Mouse (Mus musculus): ENCODE results near the gene Dera.

DNA sequence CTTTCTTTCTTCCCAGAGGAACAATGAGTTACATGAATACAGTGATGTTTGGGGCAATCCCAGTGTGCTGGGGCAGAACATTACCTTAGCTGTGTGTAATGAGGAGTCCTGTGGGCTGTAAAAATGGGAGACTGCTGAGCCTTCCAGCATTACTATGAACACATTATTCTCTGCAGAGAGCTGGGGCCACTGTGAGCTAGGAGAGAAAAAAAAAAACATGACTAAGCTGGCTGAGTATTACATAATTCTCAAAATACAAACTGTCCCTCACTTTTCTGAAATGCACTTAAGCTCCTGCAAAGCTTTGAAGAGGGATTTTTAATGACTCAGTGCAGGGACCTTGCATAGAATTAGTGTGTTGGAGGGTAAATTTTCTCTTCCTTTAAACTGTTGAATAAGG lies 143.3 kb downstream of the Dera start:
- TF ChIP-seq ETS1 (conservative IDR thresholded peaks at IDR 0.05; ENCODE audit: low read depth, low read length) (no peak), POLR2A (IDR thresholded peaks at IDR 0.05; ENCODE audit: low read depth, low read length) (no peak), CTCF (conservative IDR thresholded peaks at IDR 0.05 in 1 of 2, IDR thresholded peaks at IDR 0.05 in 1 of 2; ENCODE audit: low read depth in 2 of 2, low read length in 2 of 2) (no peak), CHD2 (IDR thresholded peaks at IDR 0.05; ENCODE audit: low read length) (no peak)
